Mouse (Mus musculus): Measurements from ENCODE around the gene Dlg2. TPM values are rescaled to one million over a fixed set of nuclear protein-coding genes. Genes with fewer than 3 reads are reported as not detected.
"Not testable (repeated sequence)": the region's sequence is repeated elsewhere in the genome, so short reads cannot be mapped to it uniquely, and the experiment has no call there.

The Dlg2 gene
- polyA plus RNA-seq, 1 experiment from 2014 or later, result 28.5 TPM

DNA sequence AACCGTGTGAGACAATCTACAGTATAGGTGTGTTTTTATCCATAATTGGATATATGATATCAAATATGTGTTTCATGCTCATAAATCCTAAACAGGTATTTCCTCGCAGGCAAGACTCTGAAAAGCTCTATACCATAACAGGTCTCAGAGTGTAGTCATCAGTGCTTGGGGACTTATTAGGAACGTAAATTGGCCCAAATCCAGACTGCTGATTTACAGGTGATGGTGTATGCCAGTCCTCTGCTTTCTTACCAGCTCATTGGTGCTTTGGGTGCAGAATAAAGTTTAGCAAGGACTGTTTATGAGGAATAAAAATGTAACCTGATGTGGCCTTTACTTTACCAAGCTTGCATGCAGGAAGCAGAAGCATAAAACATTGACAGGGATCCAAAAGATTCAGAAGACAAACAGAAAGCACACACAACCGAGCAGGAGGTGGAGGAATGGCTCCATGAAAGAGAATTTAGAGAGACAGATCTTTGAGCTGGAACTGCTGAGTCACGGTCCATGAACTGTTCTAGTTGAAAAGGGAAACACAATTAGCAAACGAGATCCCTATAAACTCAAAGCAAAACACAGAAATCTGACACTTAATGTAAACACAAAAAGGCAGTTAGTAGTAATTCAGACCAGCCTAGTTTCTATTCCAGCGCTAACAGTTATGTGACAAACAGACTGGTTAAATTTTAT, 226.8 kb downstream of the Dlg2 start:
- no peaks in the 10 kb centered on the region for H3K27me3 ChIP-seq
- H3K4me1 ChIP-seq (replicated peaks), result no peaks in the 10 kb centered on the region
- no peak for ATAC-seq (ENCODE audit: low FRiP score, low read depth)
- H3K9me3 ChIP-seq, result no peaks in the 10 kb centered on the region
- H3K27ac ChIP-seq (replicated peaks), result no peak overlapping the region
- no peak overlapping the region for H3K4me2 ChIP-seq
- no peak overlapping the region for H3K4me3 ChIP-seq
- no peaks in the 10 kb centered on the region for H3K36me3 ChIP-seq
- H3K9ac ChIP-seq, result no peak overlapping the region
- 71% methylated on average over 7 of the region's 7 CpGs for WGBS

DNA sequence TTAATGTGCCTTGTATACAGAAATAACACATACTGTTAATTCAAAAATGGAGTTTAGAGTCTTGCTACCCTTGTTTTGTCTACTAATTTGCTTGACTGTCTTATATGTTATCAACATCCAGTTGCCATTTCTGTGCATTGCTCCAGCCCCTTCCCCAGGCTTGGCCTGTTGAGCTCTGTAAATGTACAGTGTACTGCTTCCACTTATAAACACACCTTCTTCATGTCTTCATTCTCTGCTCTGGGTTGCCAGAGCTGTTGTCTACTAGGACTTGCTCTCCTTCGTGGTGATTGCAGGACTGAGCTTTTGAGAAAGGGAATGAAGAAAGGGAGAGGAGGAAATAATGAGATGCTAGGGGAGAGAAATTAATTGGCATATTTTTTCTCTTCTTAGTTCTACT, 227.5 kb downstream of the Dlg2 start:
- Histone ChIP-seq H3K27me3 (no peaks in the 10 kb centered on the region), H3K4me1 (replicated peaks) (no peaks in the 10 kb centered on the region), H3K36me3 (no peaks in the 10 kb centered on the region), H3K4me3 (no peak overlapping the region), H3K27ac (replicated peaks) (no peak overlapping the region), H3K9me3 (no peaks in the 10 kb centered on the region), H3K9ac (no peak overlapping the region), H3K4me2 (no peak overlapping the region)
- no peak for ATAC-seq (ENCODE audit: low FRiP score, low read depth)
- WGBS, result 62% methylated on average over 1 of the region's 1 CpGs

DNA sequence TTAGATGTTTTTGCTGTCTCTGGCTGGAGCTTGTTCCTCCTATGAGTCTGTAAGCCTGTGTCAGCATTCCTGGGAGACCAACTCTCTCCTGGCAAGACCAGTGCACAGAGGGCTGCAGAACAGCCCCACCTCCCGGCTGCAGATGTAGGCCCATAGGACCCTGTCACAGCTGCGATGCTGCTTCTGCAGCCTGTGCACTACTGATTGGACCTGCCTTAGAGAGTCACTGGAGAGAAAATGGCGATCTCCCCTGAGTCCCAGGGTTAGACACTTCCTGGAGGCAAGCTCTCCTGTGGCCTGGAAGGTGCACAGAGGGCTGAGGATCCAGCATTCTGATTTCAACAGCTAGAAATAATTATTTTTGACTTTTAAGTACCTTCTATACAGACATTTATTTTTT, 257.6 kb downstream of the Dlg2 start:
- no peak for ATAC-seq (ENCODE audit: low FRiP score, low read depth)

DNA sequence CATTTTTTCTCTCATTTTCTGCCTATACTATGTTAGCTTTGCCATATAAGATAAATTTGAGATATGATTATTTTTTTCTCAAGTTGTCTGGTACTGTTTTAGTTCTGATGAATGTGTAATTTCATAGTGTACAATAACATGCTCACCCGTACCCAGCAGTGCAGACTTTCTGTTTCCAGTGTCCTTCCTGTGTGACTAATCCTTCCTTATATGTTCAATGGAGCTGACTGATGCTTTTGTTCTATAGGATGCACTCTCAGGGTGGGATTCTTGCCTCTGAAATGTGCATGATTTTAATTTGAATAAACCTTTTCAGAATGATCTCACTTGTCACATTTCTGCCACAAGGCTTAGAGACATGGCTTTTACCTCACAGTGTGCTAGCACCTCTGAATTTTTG, 259.9 kb downstream of the Dlg2 start:
- ATAC-seq (ENCODE audit: low FRiP score, low read depth), result no peak

More for the DNA sequence above, 257.6 kb downstream of the Dlg2 start:
- Histone ChIP-seq H3K4me3 (no peak overlapping the region), H3K36me3 (no peaks in the 10 kb centered on the region), H3K9ac (no peak overlapping the region), H3K27ac (replicated peaks) (no peak overlapping the region), H3K9me3 (no peaks in the 10 kb centered on the region), H3K4me2 (no peak overlapping the region), H3K27me3 (no peaks in the 10 kb centered on the region), H3K4me1 (replicated peaks) (no peaks in the 10 kb centered on the region)
- WGBS, result 51% methylated on average over 3 of the region's 3 CpGs

DNA sequence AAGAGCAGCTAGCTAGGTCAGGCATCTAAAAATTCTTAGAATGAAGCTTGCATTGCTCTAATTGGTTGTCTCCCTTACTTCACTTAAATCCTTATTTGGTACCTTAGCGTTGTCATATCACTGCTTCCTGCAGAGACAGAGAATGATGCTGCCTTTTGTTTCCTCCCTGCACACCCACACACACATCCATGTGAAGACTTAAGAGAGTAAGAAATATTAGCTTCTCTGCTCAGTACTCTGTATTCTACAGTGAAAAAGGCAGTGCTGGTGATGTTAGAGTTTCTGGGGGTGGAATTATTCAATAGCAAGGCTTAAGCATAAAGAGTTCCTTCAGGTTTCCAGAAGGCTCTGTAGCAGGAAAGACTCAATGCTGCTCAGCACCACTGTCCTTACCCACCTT, 272.2 kb downstream of the Dlg2 start:
- 86% methylated on average over 1 of the region's 1 CpGs for WGBS
- H3K9ac ChIP-seq, result no peak overlapping the region
- H3K36me3 ChIP-seq, result no peaks in the 10 kb centered on the region
- no peak overlapping the region for H3K27ac ChIP-seq (replicated peaks)
- no peaks in the 10 kb centered on the region for H3K27me3 ChIP-seq
- H3K4me2 ChIP-seq, result no peak overlapping the region
- no peaks in the 10 kb centered on the region for H3K9me3 ChIP-seq
- ATAC-seq (ENCODE audit: low FRiP score, low read depth), result no peak
- H3K4me1 ChIP-seq (replicated peaks), result no peaks in the 10 kb centered on the region
- no peak overlapping the region for H3K4me3 ChIP-seq

More for the DNA sequence above, 259.9 kb downstream of the Dlg2 start:
- WGBS, result 11% methylated on average over 1 of the region's 1 CpGs
- Histone ChIP-seq H3K9ac (no peak overlapping the region), H3K27me3 (no peaks in the 10 kb centered on the region), H3K4me2 (no peak overlapping the region), H3K4me3 (no peak overlapping the region), H3K4me1 (replicated peaks) (no peaks in the 10 kb centered on the region), H3K9me3 (no peaks in the 10 kb centered on the region), H3K27ac (replicated peaks) (no peak overlapping the region), H3K36me3 (no peaks in the 10 kb centered on the region)

DNA sequence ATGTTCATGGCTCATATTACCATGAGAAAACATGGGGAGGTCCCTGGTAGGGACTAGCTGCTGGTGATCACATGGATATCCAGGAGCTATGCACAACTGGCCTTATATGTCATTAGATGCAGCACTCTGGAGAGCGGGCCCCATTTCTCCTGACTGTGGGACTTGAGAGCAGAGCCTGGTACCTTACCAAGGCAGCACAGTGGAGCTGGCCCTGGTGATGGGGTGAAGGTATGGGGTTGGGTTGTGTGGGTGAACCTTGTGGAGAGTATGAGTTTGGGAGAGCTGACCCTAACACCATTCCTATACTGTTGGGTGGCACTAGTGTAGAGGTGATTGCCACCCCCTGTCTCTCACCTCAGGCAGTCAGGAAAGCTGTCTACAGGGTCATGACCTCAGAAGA, 311.5 kb downstream of the Dlg2 start:
- Histone ChIP-seq H3K27ac (replicated peaks) (no peak overlapping the region), H3K4me1 (replicated peaks) (no peaks in the 10 kb centered on the region), H3K4me2 (no peak overlapping the region), H3K9ac (no peak overlapping the region), H3K9me3 (no peaks in the 10 kb centered on the region), H3K36me3 (no peaks in the 10 kb centered on the region), H3K27me3 (no peaks in the 10 kb centered on the region), H3K4me3 (no peak overlapping the region)
- WGBS, result 100% methylated on average over 1 of the region's 1 CpGs
- no peak for ATAC-seq (ENCODE audit: low FRiP score, low read depth)

DNA sequence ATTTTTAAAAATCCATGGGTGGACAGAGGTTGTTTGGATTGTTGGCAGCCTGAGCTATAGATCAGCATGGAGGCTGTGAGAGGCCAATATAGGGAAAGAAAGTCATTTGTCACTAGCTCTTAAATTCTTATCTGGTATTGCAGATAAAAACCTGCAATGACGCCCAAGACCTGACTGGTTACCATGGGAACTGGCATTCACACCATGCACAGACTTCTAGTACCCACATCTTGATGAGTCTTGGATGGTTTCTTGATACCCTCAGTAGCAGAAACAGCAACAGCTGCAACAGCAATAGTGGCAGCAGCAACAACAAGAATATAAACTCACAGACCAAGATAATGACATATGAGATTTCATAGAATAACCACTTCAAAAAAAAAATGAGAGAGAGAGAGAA, 315.1 kb downstream of the Dlg2 start:
- Histone ChIP-seq H3K9me3 (no peaks in the 10 kb centered on the region), H3K4me2 (no peak overlapping the region), H3K27me3 (no peaks in the 10 kb centered on the region), H3K27ac (replicated peaks) (no peak overlapping the region), H3K4me3 (no peak overlapping the region), H3K4me1 (replicated peaks) (no peaks in the 10 kb centered on the region), H3K9ac (no peak overlapping the region), H3K36me3 (no peaks in the 10 kb centered on the region)
- ATAC-seq (ENCODE audit: low FRiP score, low read depth), result no peak
- WGBS, result 46% methylated on average over 1 of the region's 1 CpGs

DNA sequence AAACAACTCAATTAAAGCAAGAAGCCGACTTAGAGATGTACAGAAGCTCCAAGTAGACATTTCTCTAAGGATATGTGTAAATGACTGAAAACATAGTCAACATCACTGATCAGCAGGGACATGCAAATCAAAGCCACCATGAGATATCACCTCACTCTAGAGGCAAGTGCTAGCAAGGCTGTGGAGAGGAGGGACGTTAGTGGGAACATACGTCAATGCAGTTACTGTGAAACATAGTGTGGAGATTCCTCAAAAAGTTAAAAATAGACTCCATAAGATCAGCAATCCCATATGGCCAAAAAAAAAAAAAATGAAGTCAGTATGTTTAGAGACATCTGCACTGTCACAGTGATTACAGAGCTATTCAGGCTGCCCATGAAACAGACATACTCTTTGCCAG, 349.2 kb downstream of the Dlg2 start:
- no peaks in the 10 kb centered on the region for H3K36me3 ChIP-seq
- no peak overlapping the region for H3K4me3 ChIP-seq
- no peak overlapping the region for H3K4me2 ChIP-seq
- WGBS, result 86% methylated on average over 3 of the region's 3 CpGs
- H3K4me1 ChIP-seq (replicated peaks), result no peaks in the 10 kb centered on the region
- H3K27me3 ChIP-seq, result no peaks in the 10 kb centered on the region
- H3K27ac ChIP-seq (replicated peaks), result no peak overlapping the region
- no peak for ATAC-seq (ENCODE audit: low FRiP score, low read depth)
- H3K9ac ChIP-seq, result no peak overlapping the region
- H3K9me3 ChIP-seq, result no peaks in the 10 kb centered on the region

DNA sequence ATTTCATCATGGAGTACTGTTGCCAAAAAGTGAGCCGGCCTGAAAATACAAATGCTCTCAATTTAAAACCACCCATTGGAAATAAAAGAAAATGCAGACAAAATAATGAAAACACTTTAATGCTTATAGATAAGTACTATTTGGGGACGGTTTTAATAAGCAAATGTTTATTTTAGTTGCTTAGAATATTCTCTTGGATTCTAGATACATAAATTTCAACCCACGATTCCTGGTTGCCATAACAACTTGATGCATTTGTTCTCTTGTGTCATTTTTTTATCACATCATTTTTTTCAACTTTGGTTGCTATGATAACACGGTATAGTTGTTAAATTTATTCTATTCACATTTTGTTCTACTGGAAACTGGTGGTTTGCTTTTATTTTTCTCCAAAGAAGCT, 364.8 kb downstream of the Dlg2 start:
- 70% methylated on average over 4 of the region's 4 CpGs for WGBS
- H3K4me2 ChIP-seq, result no peak overlapping the region

DNA sequence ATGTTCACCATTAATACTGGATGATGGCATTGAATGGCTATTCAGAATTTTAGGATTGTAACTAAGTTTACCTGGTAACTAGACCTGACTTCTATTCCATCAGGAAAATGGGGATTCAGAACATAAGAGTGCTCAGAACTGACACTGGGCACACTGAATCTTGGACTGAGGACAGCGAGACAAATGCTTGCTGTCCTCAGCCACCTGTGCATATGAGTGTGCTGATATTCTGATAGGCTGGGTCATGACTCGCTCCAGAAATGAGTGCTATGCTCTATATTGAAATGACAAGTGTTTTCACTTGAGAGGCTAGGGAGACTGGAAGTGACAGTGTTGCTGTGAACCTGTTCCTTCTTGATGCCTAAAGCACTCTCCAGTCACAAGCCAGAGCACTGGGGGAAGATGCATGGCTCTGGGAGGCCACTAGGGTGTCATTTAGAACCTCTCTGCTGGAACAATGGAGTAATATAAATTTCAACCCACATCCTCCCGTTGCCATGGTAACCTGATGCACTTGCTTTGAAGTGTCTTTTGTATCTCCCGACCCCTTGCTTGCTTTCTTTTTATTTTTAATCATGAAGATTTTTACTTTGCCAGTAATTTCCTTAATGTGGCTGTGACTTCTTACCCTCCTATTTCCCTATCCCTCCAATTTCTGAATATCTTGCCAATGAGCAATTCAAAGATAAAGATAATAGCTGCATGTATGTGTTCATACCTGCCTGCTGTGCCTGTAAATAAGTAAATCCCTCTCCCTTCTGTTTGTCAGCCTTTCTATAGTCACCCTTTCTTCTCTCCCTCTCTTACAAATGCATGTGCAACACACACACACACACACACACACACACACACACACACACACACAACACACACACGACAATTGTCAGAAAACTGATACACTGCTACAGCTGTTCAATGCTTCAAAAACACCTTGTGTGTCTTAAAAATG, 367.1 kb downstream of the Dlg2 start:
- no peak overlapping the region for H3K9ac ChIP-seq
- H3K4me3 ChIP-seq, result no peak overlapping the region
- peaks cover 10% of the 10 kb centered on the region; the same call in 1 of the 2 replicates for H3K4me1 ChIP-seq (replicated peaks)
- ATAC-seq (ENCODE audit: low FRiP score, low read depth), result peak; percentile 86
- H3K36me3 ChIP-seq, result no peaks in the 10 kb centered on the region
- H3K27ac ChIP-seq (replicated peaks), result peak overlapping the region; percentile 64
- no peak overlapping the region for H3K4me2 ChIP-seq
- WGBS, result 44% methylated on average over 5 of the region's 5 CpGs
- H3K9me3 ChIP-seq, result no peaks in the 10 kb centered on the region
- H3K27me3 ChIP-seq, result no peaks in the 10 kb centered on the region

More for the DNA sequence above, 364.8 kb downstream of the Dlg2 start:
- Histone ChIP-seq H3K36me3 (no peaks in the 10 kb centered on the region), H3K4me1 (replicated peaks) (peaks cover 10% of the 10 kb centered on the region; the same call in 1 of the 2 replicates), H3K9me3 (no peaks in the 10 kb centered on the region), H3K27ac (replicated peaks) (no peak overlapping the region), H3K9ac (no peak overlapping the region), H3K4me3 (no peak overlapping the region), H3K27me3 (no peaks in the 10 kb centered on the region)
- ATAC-seq (ENCODE audit: low FRiP score, low read depth), result no peak

DNA sequence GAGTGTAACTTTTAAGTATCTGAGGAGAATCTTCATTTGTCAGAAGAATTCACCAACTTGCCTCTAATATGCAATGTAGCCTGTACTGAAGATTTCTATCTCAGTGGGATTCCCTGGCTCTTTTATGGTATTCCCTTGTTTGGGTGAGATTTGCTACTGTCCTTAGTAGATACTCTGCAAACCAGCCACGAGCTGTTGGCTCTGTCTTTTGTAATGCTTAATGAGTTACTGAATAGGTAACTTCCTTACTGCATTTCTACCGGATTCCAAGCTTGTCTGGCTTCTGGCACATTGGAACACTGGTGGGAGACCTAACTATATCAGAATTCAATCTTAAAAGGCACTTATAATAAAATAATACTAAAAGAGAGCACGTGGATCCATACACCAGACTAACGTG, 400.3 kb downstream of the Dlg2 start:
- not testable (repeated sequence) for H3K9me3 ChIP-seq
- 45% methylated on average over 4 of the region's 4 CpGs for WGBS

DNA sequence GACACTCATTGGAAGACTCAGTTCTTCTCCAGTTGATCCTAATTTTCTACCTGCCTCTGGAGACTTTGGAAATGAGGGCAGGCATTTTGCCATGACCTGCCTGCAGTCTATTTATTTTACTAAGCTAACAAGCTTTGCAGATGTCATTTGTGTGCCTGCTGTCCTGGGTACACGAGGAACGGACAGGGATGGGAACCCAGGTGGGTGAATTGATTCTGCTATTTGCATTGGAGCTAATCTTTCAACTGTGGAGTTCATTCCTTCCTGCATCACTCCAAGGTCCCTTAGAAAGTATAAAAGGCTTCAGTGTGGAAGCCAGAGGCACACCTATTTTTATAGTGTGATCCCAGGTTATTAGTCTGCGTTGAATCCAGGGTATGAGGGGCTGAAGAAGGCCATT, 406.3 kb downstream of the Dlg2 start:
- Histone ChIP-seq H3K4me1 (replicated peaks) (peaks cover 8% of the 10 kb centered on the region), H3K4me3 (no peak overlapping the region), H3K4me2 (no peak overlapping the region), H3K36me3 (no peaks in the 10 kb centered on the region), H3K27me3 (no peaks in the 10 kb centered on the region), H3K27ac (replicated peaks) (no peak overlapping the region), H3K9me3 (no peaks in the 10 kb centered on the region), H3K9ac (no peak overlapping the region)
- WGBS, result 66% methylated on average over 3 of the region's 3 CpGs
- ATAC-seq (ENCODE audit: low FRiP score, low read depth), result no peak

More for the DNA sequence above, 400.3 kb downstream of the Dlg2 start:
- not testable (repeated sequence) for H3K9ac ChIP-seq; H3K4me3 ChIP-seq; ATAC-seq (ENCODE audit: low FRiP score, low read depth); H3K4me2 ChIP-seq; H3K27ac ChIP-seq (replicated peaks); H3K27me3 ChIP-seq; H3K4me1 ChIP-seq (replicated peaks); H3K36me3 ChIP-seq
